Mouse (Mus musculus) embryonic facial prominence, embryonic 13.5 days (tissue): ENCODE measurements around the gene Cenpt. TPM values are rescaled to one million over a fixed set of nuclear protein-coding genes. Genes with fewer than 3 reads are reported as not detected.

Experiments
- ATAC-seq: fragments of 200-750 bp; cut with Nextera tagmentation; 2 replicates; pipeline ENCODE4 v1.8.0; 2017; ENCODE audit warnings: low read depth; ENCODE audit not compliant: insufficient number of reproducible peaks, insufficient read depth, low FRiP score, low TSS enrichment
- H3K27ac ChIP-seq: fragments of 300-500 bp; sonication (generic); 2 replicates; pipeline ENCODE4 v1.5.1; 2015; ENCODE audit warnings: moderate library complexity, mild to moderate bottlenecking, inconsistent platforms
- H3K27me3 ChIP-seq: fragments of 300-500 bp; sonication (generic); 2 replicates; pipeline ENCODE4 v1.6.1; 2015; ENCODE audit warnings: mild to moderate bottlenecking, inconsistent platforms
- H3K36me3 ChIP-seq: fragments of 300-500 bp; sonication (generic); 2 replicates; pipeline ENCODE4 v1.6.1; 2015; ENCODE audit warnings: mild to moderate bottlenecking, inconsistent platforms
- H3K4me1 ChIP-seq: fragments of 300-500 bp; sonication (generic); 2 replicates; pipeline ENCODE4 v1.6.1; 2015; ENCODE audit warnings: inconsistent platforms
- H3K4me2 ChIP-seq: fragments of 300-500 bp; sonication (generic); 2 replicates; pipeline ENCODE4 v1.6.1; 2015; ENCODE audit warnings: moderate library complexity, mild to moderate bottlenecking, inconsistent platforms
- H3K4me3 ChIP-seq: fragments of 300-500 bp; sonication (generic); 2 replicates; pipeline ENCODE4 v1.5.1; 2015; ENCODE audit warnings: mild to moderate bottlenecking, inconsistent platforms
- H3K9ac ChIP-seq: fragments of 300-500 bp; sonication (generic); 2 replicates; pipeline ENCODE4 v1.6.1; 2015; ENCODE audit warnings: mild to moderate bottlenecking, inconsistent platforms
- H3K9me3 ChIP-seq: fragments of 300-500 bp; sonication (generic); 2 replicates; pipeline ENCODE4 v1.6.1; 2016; ENCODE audit warnings: inconsistent platforms
- WGBS: fragments of 180-500 bp; shearing (Covaris S2); methylation state at CpG from one replicate; pipeline ENCODE4 v1.1.7; 2015; ENCODE audit warnings: mixed read lengths; 5-methylcytosine and 5-hydroxymethylcytosine counted together
- polyA plus RNA-seq: library from polyadenylated mRNA; unstranded; fragments of >200 nt; fragmentation: Nextera tagmentation; extraction: Ambion mirVana; gene quantifications from 2 replicates; pipeline ENCODE4 v1.2.1, GENCODE M21; 2015

Cenpt gene
- polyA plus RNA-seq, 1 experiment from 2014 or later, result 58.7 TPM

GRCm38 (mm10) chr8:105801153-105801904 lies 51.7 kb downstream of the Cenpt start:
- WGBS, result 88% methylated on average over 6 of the region's 6 CpGs
- Histone ChIP-seq H3K4me1 (peaks cover 18% of the 10 kb centered on the region), H3K4me2 (no peak overlapping the region), H3K9ac (no peak overlapping the region), H3K4me3 (no peak overlapping the region), H3K27me3 (no peaks in the 10 kb centered on the region), H3K27ac (no peak overlapping the region), H3K36me3 (peaks cover 13% of the 10 kb centered on the region), H3K9me3 (no peaks in the 10 kb centered on the region)
- no peak for ATAC-seq

DNA sequence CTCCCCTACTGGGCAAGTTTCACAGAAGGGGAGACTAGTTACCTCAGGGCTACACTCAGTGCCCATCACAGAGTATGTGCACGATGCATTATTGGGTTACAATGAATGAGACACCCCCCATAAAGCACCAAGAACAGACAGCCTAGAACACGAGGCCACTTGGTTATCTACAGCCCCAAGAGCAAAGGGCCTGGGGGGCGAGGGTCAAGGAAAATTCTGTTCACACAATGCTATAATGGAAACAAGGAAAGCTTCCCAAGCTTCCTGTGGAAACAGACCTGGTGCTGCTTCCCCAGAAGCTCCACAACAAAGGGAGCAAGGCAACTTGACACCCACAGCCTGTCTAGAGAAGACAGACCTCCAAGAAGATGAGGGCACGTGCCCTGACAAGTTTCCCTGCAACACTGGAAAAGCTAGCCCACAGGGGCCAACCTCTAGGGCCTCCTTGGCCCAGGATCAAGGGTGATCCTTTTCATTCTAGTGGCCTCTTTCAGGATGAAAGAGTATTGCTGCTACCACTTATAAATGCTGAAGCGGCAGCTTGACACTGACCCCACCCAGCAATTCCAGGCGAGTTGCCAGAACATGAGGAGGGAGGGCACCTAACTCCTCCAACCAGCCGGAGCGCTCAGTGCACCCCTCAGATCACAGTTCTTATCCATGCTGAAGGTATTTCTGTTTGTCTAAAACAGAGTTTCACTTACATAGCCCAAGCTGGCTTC lies 53.8 kb downstream of the Cenpt start:
- Histone ChIP-seq H3K9me3 (no peaks in the 10 kb centered on the region), H3K9ac (no peak overlapping the region), H3K36me3 (peaks cover 7% of the 10 kb centered on the region; the same call in 1 of the 2 replicates), H3K27me3 (no peaks in the 10 kb centered on the region), H3K4me2 (peak overlapping the region; percentile 20), H3K27ac (peak overlapping the region; percentile 75), H3K4me1 (peaks cover 18% of the 10 kb centered on the region), H3K4me3 (no peak overlapping the region; the same call in 1 of the 2 replicates)
- peak; percentile 71 for ATAC-seq
- WGBS, result 42% methylated on average over 8 of the region's 8 CpGs

- ATAC-seq, result no peak
- Histone ChIP-seq H3K9ac (no peak overlapping the region), H3K4me2 (no peak overlapping the region; the same call in 1 of the 2 replicates), H3K36me3 (peaks cover 7% of the 10 kb centered on the region; the same call in 1 of the 2 replicates), H3K4me1 (peaks cover 18% of the 10 kb centered on the region), H3K27me3 (no peaks in the 10 kb centered on the region), H3K4me3 (no peak overlapping the region), H3K9me3 (no peaks in the 10 kb centered on the region), H3K27ac (peak overlapping the region; percentile 75; the same call in 1 of the 2 replicates)
- 84% methylated on average over 5 of the region's 5 CpGs for WGBS
Observed at GRCm38 (mm10) chr8:105798408-105798807, 54.7 kb downstream of the Cenpt start.

GRCm38 (mm10) chr8:105795785-105796184 lies 57.3 kb downstream of the Cenpt start:
- H3K4me1 ChIP-seq, result peaks cover 18% of the 10 kb centered on the region
- peaks cover 12% of the 10 kb centered on the region for H3K36me3 ChIP-seq
- WGBS, result 88% methylated on average over 1 of the region's 1 CpGs
- no peak overlapping the region for H3K4me3 ChIP-seq
- no peak overlapping the region; the same call in 1 of the 2 replicates for H3K27ac ChIP-seq
- no peak overlapping the region for H3K9ac ChIP-seq
- H3K27me3 ChIP-seq, result no peaks in the 10 kb centered on the region
- H3K4me2 ChIP-seq, result no peak overlapping the region
- no peaks in the 10 kb centered on the region for H3K9me3 ChIP-seq
- no peak for ATAC-seq

Other genes with a start within 250 kb of the Cenpt start
- gene Ripor1, start 248.0 kb downstream of the Cenpt start, polyA plus RNA-seq, result 18.6 and 18.7 TPM in 2 replicates
- gene Ctcf, start 216.7 kb downstream of the Cenpt start, polyA plus RNA-seq, result 136 and 146 TPM in 2 replicates
- gene Agrp, start 215.9 kb downstream of the Cenpt start, polyA plus RNA-seq, result 0.90 and 2.1 TPM in 2 replicates
- gene Carmil2, start 167.0 kb downstream of the Cenpt start, polyA plus RNA-seq, result 0.61 and 0.84 TPM in 2 replicates
- 72.3 and 84.3 TPM in 2 replicates for gene Acd, start 152.2 kb downstream of the Cenpt start, polyA plus RNA-seq
- 18.9 and 21.5 TPM in 2 replicates for gene Pard6a, start 152.1 kb downstream of the Cenpt start, polyA plus RNA-seq
- gene 4933405L10Rik, start 145.6 kb downstream of the Cenpt start, polyA plus RNA-seq, result 0.25 and 0.36 TPM in 2 replicates
- 28.6 and 34.5 TPM in 2 replicates for gene Enkd1, start 145.1 kb downstream of the Cenpt start, polyA plus RNA-seq
- 26.0 and 27.5 TPM in 2 replicates for gene Gfod2, start 94.6 kb downstream of the Cenpt start, polyA plus RNA-seq
- 15.1 and 17.8 TPM in 2 replicates for gene Ranbp10, start 25.9 kb downstream of the Cenpt start, polyA plus RNA-seq
- gene Tsnaxip1, start 25.5 kb downstream of the Cenpt start, polyA plus RNA-seq, result 0.21 and 0.24 TPM in 2 replicates
- gene Thap11, start 1.9 kb upstream of the Cenpt start, polyA plus RNA-seq, result 73.5 and 77.5 TPM in 2 replicates
- gene Nutf2, start 7.3 kb upstream of the Cenpt start, polyA plus RNA-seq, result 191 and 275 TPM in 2 replicates
- 54.1 and 58.3 TPM in 2 replicates for gene Edc4, start 27.6 kb upstream of the Cenpt start, polyA plus RNA-seq
- 0.51 and 0.77 TPM in 2 replicates for gene Nrn1l, start 40.3 kb upstream of the Cenpt start, polyA plus RNA-seq
- 43.0 and 43.2 TPM in 2 replicates for gene Pskh1, start 47.2 kb upstream of the Cenpt start, polyA plus RNA-seq
- gene Ctrl, start 80.6 kb upstream of the Cenpt start, polyA plus RNA-seq, result 1.3 and 1.8 TPM in 2 replicates
- gene Psmb10, start 85.2 kb upstream of the Cenpt start, polyA plus RNA-seq, result 28.6 and 29.0 TPM in 2 replicates
- 2.8 and 5.6 TPM in 2 replicates for gene Lcat, start 90.1 kb upstream of the Cenpt start, polyA plus RNA-seq
- gene Slc12a4, start 112.8 kb upstream of the Cenpt start, polyA plus RNA-seq, result 48.3 and 56.8 TPM in 2 replicates
- not detected in 2 replicates for gene Dpep3, start 126.2 kb upstream of the Cenpt start, polyA plus RNA-seq
- 26.7 and 27.9 TPM in 2 replicates for gene Dus2, start 138.1 kb upstream of the Cenpt start, polyA plus RNA-seq
- not detected in 2 replicates for gene Dpep2nb, start 152.7 kb upstream of the Cenpt start, polyA plus RNA-seq
- gene Ddx28, start 158.6 kb upstream of the Cenpt start, polyA plus RNA-seq, result 18.1 and 18.8 TPM in 2 replicates
- gene Nfatc3, start 205.6 kb upstream of the Cenpt start, polyA plus RNA-seq, result 9.6 and 10.1 TPM in 2 replicates